Mouse (Mus musculus) cerebellum, adult 18-20 months (tissue): ENCODE results near the gene Foxp2.

Experiments used
- DNase-seq, 2 experiments: peaks; one replicate each; pipeline ENCODE4 v3.0.0; 2021

Gene Foxp2

GRCm38 (mm10) chr6:14901183-14901970, at the start of gene Foxp2:
Foxp2 (plus strand) TSS chr6:14901349.
- peak in 1 of 2 experiments; percentile 23 for DNase-seq

GRCm38 (mm10) chr6:14885199-14885598, 15.9 kb upstream of the Foxp2 start:
- no peak for DNase-seq

DNA sequence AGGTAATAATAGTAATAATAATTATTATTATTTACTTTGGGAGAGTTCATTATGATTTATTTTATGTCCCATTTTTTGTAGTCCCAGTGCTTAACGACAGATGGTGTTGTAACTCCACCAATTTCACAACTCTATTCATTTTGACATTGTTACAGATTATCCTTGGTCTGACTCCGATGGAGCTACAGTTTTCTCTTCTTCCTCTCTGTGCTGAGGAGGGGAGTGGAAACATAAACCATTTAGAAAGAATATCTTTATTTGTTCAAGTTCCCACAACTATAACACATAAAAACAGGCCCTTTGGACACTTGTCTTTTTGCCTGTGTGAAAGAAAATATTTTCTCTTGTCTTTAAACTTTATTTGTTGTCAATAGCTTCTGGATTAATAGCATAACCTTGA, 4.1 kb upstream of the Foxp2 start:
- no peak for DNase-seq

GRCm38 (mm10) chr6:14898096-14898855, 2.9 kb upstream of the Foxp2 start:
- DNase-seq = no peak

DNA sequence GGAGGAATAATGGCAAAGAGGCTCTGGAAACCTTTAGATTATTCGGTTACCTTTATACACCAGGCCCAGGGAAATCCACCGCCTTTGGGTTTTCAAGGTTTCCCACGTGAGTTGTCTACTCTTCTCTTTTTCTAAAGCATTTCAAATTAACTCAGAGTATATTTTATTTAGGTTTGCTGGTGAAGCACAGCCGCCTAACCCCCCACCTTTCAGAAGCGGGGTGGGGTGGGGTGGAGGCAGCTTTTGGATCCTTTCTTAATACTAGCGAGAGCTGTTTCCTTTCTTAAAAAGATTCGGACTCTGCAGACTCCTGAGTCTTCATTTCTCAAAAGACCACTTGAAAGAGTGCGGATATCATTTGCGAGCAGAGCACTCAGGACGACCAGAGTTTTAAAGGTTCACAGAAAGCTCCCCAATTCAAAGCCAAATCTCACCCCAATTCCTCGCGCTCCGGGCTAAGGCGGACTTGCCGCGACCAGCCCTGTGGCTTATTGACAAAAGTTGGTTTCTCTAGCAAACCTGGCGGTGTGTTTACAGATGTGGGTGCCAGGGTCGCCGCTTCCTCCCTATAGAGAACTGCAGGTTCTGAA, 2.0 kb upstream of the Foxp2 start:
- DNase-seq = no peak

GRCm38 (mm10) chr6:14899936-14900578, 1.1 kb upstream of the Foxp2 start:
- DNase-seq = no peak

DNA sequence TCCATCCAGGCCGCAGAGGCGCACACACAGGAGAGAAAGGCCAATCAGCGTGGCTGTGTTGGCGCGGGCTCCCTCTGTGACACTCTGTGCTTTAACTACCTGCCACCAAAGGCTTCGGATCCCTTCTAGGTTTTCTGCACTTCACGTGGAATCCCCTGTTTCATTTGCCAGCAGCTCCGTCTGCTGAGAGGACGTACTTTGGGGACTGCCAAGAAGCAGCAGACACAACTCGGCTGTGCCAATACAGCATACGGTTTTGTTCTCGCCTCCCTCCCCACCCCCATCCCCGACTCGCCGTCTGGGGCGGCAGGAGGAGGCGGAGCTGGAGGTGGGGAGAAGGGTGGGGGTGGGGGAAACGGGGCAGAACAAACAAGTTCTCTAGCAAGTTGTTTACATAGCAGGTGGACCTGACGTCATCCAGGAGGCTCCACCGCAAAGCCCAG, 549 bp upstream of the Foxp2 start:
- peak; percentile 9 to 26 for DNase-seq

GRCm38 (mm10) chr6:14901971-14902670, 972 bp downstream of the Foxp2 start:
- no peak for DNase-seq

DNA sequence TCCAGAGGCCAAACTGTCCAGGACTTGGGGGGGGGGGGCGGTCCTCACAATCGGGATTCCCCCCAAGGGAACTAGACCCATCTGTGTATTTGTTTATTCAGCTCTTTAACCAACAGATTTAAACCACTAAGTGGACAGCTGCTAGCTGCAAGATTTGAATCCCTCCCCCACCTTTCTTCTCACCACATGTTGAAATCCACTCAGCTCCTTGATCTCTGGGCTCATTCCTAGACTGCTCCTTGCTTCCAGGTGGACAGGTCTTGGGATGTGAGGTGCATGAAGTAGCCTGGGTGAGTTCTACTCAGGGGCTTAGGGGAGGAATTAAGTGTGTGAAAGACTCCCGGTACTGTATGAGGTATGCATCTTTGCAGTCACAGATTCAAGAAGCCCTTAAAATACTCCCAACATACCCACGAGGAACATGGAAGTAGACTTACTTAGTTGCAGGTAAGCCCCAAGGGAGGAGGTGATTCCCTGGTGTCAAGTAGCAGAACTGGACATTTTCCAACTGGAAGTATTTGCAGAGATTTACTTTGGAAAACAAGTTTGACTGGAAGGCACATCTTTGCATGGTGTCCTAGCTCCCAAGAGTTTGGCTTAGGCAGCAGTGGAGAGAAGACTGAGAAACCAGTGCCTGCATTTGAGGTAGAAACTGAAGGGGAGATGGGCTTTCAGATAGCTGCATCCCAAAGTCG, 2.3 kb downstream of the Foxp2 start:
- DNase-seq = no peak

DNA sequence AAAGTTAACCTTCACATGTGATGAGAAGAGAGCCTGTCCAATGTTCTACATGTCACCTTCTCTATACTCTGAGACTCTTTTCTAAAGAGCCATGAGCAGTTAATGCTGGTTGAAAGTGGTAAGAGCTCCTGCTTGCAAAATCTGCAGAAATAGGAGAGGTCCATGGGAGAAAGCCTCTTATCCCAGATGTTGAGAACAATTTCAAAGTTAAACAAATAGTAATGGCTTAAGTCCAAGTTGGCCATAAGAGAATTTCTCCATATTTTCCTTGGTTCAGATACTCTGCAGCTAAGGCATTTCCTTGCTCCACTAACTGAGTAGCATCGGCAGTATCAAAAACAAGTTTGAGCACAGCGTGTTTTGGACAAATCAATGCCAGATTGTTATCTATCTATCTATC, 13.9 kb downstream of the Foxp2 start:
- no peak for DNase-seq

DNA sequence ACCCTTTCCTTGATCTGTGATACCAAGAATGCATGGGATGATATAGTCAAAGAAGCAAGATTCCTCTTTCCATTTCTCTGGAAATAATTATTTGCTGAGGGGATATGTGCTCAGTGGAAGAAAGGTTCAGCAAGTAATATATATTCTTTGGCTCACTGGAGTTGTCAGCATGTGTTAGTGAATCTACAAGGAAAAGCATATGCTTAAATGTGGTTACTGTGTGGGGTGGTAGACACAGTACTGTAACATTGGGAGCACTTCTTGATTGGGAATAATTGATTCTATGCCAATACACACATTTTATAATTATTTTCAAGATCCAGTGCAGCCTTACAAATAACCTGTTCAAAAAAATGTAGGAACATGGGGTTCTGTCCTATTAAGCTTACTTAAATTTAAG, 21.6 kb downstream of the Foxp2 start:
- no peak for DNase-seq

DNA sequence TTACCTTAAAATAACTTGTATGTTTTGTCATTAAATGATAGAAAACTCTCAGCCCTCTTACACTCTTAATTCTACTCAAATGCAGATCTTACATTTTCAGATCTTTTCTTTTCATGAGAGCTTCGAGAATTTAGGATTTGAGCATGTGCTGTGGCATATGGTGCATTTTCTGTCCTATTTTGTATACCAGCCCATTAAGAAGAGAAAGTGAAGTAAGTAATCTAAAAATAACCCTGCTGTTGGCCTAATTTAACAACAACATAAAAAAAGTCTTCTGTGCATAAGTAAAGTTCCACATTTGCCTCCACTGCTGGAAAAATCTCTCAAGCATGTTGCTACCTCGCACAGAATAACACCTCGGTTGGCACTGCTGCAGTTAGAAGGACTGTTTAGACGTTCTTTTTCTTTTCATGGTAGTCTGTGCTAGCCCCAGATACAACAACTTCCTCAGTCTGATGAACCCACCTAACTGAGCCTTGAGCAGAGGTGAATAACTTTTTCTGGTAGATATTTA, 23.9 kb downstream of the Foxp2 start:
- DNase-seq = no peak

GRCm38 (mm10) chr6:14951060-14951459, 49.9 kb downstream of the Foxp2 start:
- DNase-seq = no peak

- no peak for DNase-seq
These were observed 51.6 kb downstream of the Foxp2 start for GRCm38 (mm10) chr6:14952731-14953130.

DNA sequence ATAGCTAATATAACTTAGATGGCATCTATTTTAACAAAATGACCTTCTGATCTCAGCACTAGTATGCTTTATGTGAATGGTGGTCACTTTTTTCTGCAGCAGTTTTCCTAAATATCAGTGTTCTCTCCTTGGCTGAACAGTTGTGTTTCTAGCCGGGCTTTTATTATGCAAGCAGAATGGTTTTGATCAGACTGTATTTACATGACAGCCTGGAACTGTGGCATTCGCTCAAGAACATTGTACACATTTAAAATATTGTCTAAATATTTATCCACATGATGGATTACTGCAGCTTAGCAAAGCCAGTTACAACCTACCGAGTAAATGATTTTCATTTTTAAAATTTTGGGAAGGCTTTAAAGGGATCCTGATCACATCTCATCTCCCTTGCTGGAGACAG, 75.9 kb downstream of the Foxp2 start:
- no peak for DNase-seq

GRCm38 (mm10) chr6:14978201-14978600, 77.1 kb downstream of the Foxp2 start:
- DNase-seq = no peak

GRCm38 (mm10) chr6:15008113-15008512, 107.0 kb downstream of the Foxp2 start:
- no peak for DNase-seq

DNA sequence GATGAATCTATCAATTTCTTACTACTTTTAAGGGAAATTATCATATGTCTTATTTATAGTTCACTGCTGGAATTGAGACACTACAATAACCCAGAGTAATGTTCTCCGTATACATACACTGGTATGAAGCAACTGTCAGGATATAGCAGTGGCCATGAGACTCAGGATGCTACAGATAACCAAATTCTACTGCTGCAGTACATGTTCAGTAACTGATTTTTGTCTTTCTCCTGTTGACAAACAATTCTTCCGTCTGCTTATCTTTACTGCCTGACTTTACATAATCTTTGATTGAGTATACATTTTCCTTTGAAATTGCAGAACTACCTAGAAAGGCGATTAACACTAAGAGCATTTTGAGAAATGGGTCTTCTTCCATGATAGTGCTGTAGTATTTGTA, 127.3 kb downstream of the Foxp2 start:
- DNase-seq = no peak

GRCm38 (mm10) chr6:15029446-15030125, 128.4 kb downstream of the Foxp2 start:
- no peak for DNase-seq

DNA sequence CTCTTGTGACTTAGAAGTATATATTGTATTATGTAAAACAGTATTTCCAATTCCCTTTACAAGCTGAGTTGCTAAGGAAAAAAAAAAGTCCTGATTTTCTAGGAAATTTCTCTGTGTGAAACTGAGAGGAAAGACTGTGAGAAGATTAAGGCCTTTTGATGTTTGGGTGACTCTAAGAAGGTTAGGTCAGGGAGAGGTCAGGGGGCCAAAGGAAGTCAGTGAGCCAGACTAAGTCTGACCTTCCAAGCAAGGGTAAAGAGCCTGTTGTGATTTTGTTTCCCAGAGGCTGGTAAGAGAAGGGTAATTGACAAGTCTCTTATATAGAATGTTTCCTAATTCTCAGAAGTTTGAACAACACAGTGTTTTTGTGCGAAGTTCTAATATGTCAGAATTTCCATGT, 162.1 kb downstream of the Foxp2 start:
- DNase-seq = no peak

GRCm38 (mm10) chr6:15101548-15101947, 200.4 kb downstream of the Foxp2 start:
- DNase-seq = no peak
